Mouse (Mus musculus) liver, postnatal 0 days (tissue): ENCODE data around the gene Nkd2. TPM values are rescaled to one million over a fixed set of nuclear protein-coding genes. Genes with fewer than 3 reads are reported as not detected.

Experiments
- ATAC-seq: fragments of 200-750 bp; cut with Nextera tagmentation; 2 replicates; pipeline ENCODE4 v1.8.0; 2017; ENCODE audit warnings: mild to moderate bottlenecking, moderate library complexity
- DNase-seq: peaks from one replicate; pipeline ENCODE4 v3.0.0-alpha.2; 2016
- H3K27ac ChIP-seq: fragments of 300-500 bp; sonication (generic); 2 replicates; pipeline ENCODE4 v1.5.1; 2014; ENCODE audit warnings: antibody characterized with exemption, moderate library complexity, mild to moderate bottlenecking, low read depth
- H3K27me3 ChIP-seq: fragments of 300-500 bp; sonication (generic); 2 replicates; pipeline ENCODE4 v1.6.1; 2014; ENCODE audit warnings: low read length, control low read depth, mixed read lengths; ENCODE audit not compliant: insufficient read depth
- H3K36me3 ChIP-seq: fragments of 300-500 bp; sonication (generic); replicated peaks from 2 replicates; pipeline ENCODE4 v1.6.1; 2014; ENCODE audit warnings: mild to moderate bottlenecking, control low read depth, low read length, moderate library complexity, mixed read lengths; ENCODE audit not compliant: insufficient read depth
- H3K4me1 ChIP-seq: fragments of 300-500 bp; sonication (generic); 2 replicates; pipeline ENCODE4 v1.6.1; 2014; ENCODE audit warnings: antibody characterized with exemption, mild to moderate bottlenecking, control low read depth; ENCODE audit not compliant: insufficient read depth
- H3K4me2 ChIP-seq: fragments of 300-500 bp; sonication (generic); 2 replicates; pipeline ENCODE4 v1.6.1; 2014; ENCODE audit warnings: low read depth, mild to moderate bottlenecking, low read length, moderate library complexity, mixed read lengths
- H3K4me3 ChIP-seq: fragments of 300-500 bp; sonication (generic); 2 replicates; pipeline ENCODE4 v1.5.1; 2014; ENCODE audit warnings: low read depth, low read length
- H3K9ac ChIP-seq: fragments of 300-500 bp; sonication (generic); replicated peaks from 2 replicates; pipeline ENCODE4 v1.6.1; 2014; ENCODE audit warnings: mild to moderate bottlenecking, moderate library complexity
- H3K9me3 ChIP-seq: fragments of 300-500 bp; sonication (generic); 2 replicates; pipeline ENCODE4 v1.6.1; 2016; ENCODE audit warnings: mild to moderate bottlenecking, control low read depth, low read length, mixed read lengths
- CTCF ChIP-seq: sonication (generic); IDR thresholded peaks from 2 replicates; pipeline ENCODE4 v1.5.1; 2016; ENCODE audit warnings: antibody characterized with exemption, low read depth
- EP300 ChIP-seq: IDR thresholded peaks from 2 replicates; pipeline ENCODE4 v1.6.1; 2016; ENCODE audit warnings: antibody characterized with exemption, low read depth, mild to moderate bottlenecking
- WGBS: fragments of 180-500 bp; shearing (Covaris S2); extraction: QIAGEN DNeasy Blood & Tissue Kit; methylation state at CpG from one replicate; pipeline ENCODE4 v1.1.7; 2014; ENCODE audit not compliant: insufficient replicate concordance; 5-methylcytosine and 5-hydroxymethylcytosine counted together
- polyA plus RNA-seq: library from polyadenylated mRNA; unstranded; fragments of >200 nt; fragmentation: Nextera tagmentation; extraction: Ambion mirVana; gene quantifications from 2 replicates; pipeline ENCODE4 v1.2.1, GENCODE M21; 2015

The Nkd2 gene
- 0.13 and 0.15 TPM in 2 replicates for polyA plus RNA-seq

DNA sequence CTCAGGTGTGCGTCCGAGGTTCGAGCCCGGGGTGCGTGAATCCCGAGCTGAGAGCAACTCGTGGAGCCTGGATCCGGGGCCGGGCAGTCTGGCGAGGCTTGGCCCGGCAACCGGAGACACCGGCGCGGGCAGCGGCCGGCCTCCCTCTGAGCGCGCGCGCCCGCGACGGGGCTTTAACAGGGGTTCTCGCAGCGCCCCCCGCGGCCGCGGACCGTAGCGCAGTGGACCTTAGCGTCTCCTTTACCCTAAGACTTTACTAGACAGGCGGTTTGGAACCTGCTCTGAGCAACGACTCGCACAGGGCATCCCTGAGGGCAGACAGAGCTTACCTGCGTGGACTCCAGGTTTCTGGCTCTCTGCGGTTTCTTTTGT, at the start of gene Nkd2:
Gene Nkd2 (minus strand): TSS at position 167 of the 372 bp plus-strand sequence.
- Histone ChIP-seq H3K27me3 (peaks cover 37% of the 10 kb centered on the region), H3K36me3 (no peaks in the 10 kb centered on the region), H3K9ac (0 out of 2 replicates have a peak within 1 kb of the TSS, but pooled peaks have one; percentile 50), H3K4me2 (peak within 1 kb of the TSS; percentile 83), H3K27ac (no peak within 1 kb of the TSS), H3K4me3 (peak within 1 kb of the TSS; percentile 57), H3K4me1 (peaks cover 8% of the 10 kb centered on the region), H3K9me3 (no peaks in the 10 kb centered on the region)
- peak; percentile 63 for TF ChIP-seq CTCF
- no peak for TF ChIP-seq EP300
- ATAC-seq, result peak; percentile 41; the same call in 1 of the 2 replicates
- DNase-seq, result peak; percentile 80
- 2% methylated on average over 37 of the region's 38 CpGs for WGBS

DNA sequence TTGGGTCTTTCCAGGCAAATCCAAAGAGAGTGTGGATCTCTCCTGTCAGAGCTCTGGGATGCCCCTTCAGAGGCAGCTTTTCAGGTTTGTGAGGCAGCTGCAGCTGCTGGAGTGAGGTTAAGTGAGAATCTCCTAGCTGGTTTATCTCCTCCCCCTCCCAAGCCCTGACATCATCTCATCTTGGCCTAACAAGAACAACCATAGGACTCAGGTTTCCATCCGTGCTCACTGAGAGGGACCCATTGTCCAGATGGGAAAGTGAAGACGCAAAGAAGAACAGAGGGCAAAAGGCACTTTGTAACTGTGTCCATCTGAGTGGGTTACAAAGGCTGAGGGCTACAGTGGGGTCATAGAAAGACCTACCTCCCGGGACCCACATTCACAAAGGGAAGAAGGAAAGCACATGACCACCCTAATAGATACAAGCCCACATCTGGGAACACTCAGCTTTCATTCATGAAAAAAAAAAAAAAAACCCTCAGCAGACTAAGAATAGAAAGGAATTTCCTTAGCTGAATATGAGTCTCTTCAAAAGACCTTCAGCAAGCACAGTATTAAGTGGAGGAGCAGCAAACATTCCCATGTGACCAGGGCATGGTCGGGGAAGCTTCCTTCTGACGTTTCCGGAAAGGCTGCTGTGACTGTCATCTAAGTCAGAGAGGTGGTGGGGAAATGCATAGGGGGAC, 45.2 kb upstream of the Nkd2 start:
- peak; percentile 57 for ATAC-seq
- Histone ChIP-seq H3K4me1 (peaks cover 3% of the 10 kb centered on the region; the same call in 1 of the 2 replicates), H3K4me2 (no peak overlapping the region), H3K36me3 (no peaks in the 10 kb centered on the region), H3K27ac (no peak overlapping the region), H3K9me3 (peaks cover 2% of the 10 kb centered on the region; the same call in 1 of the 2 replicates), H3K9ac (no peak overlapping the region), H3K27me3 (no peaks in the 10 kb centered on the region), H3K4me3 (no peak overlapping the region)
- TF ChIP-seq CTCF, result no peak
- no peak for TF ChIP-seq EP300
- no peak for DNase-seq
- 48% methylated on average over 6 of the region's 6 CpGs for WGBS

DNA sequence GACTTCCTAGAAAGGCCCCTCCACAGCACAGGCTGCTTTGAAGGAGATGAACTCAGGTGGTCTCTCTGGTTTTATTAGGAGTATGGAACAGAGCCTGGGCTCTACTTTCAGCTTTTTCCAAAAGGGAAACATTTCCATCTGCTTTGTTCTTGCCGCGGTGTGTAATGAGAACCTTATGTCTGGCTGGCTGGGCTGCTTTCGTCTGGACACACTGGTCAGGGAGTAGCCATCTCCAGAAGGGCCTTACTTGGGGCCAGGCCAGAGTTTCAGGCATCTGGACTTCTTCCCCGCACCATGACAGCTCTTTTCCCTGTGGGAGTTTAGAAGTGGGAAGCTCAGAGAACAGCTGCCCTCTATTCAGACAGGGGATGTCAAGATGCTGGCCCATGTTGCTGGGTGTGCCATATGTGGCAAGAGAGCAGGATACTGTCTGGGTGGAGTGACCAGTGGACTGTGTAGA, 40.0 kb upstream of the Nkd2 start:
- H3K4me2 ChIP-seq, result no peak overlapping the region
- H3K9me3 ChIP-seq, result no peaks in the 10 kb centered on the region
- ATAC-seq, result no peak
- H3K4me1 ChIP-seq, result peaks cover 1% of the 10 kb centered on the region; the same call in 1 of the 2 replicates
- no peak overlapping the region for H3K4me3 ChIP-seq
- TF ChIP-seq CTCF (no peak), EP300 (no peak)
- H3K9ac ChIP-seq, result no peak overlapping the region
- WGBS, result 86% methylated on average over 4 of the region's 4 CpGs
- no peak for DNase-seq
- no peaks in the 10 kb centered on the region for H3K36me3 ChIP-seq
- no peaks in the 10 kb centered on the region for H3K27me3 ChIP-seq
- no peak overlapping the region for H3K27ac ChIP-seq

DNA sequence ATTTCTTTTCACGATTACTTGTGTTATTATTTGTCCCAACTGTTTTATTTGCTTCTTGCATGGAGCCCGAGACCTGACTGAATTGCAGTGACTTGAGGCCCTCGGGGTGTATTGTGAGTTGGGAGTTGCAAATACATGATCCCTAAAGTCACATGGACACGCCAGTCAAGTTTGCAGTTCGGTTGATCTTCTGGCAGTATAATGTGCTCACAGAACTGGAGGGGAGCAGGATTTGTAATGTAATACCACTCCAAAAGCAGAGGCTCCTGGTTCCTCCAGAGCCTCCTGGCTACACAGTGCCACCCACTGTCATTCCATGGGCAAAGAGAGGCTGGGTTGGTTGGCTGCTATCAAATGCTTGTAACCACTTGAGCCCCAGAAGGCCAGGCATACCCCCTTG, 39.2 kb upstream of the Nkd2 start:
- DNase-seq, result no peak

DNA sequence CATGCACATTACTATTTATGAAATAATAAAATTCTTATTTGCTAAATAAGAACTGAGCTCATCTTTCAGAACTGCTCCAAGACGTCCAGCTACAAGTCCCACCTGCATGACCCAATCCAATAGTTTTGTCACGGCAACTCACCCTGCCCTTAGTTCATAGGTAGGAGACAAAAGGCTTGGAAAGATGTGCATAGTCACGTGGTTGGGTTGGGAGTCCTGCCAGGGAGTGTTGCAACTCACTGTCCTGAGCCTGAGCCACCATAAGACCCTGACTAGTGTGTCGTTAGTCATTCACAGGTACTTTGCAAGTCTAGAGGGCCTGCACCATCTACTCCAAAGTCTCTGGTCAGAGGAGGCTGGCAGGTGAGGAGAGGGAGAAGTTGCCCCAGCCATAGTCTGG, 38.6 kb upstream of the Nkd2 start:
- TF ChIP-seq CTCF (no peak), EP300 (no peak)
- 46% methylated on average over 4 of the region's 4 CpGs for WGBS
- H3K27ac ChIP-seq, result no peak overlapping the region
- no peaks in the 10 kb centered on the region for H3K36me3 ChIP-seq
- H3K4me3 ChIP-seq, result no peak overlapping the region
- no peak overlapping the region for H3K9ac ChIP-seq
- DNase-seq (peak; percentile 69), ATAC-seq (peak; percentile 58; the same call in 1 of the 2 replicates)
- H3K4me2 ChIP-seq, result no peak overlapping the region
- H3K27me3 ChIP-seq, result no peaks in the 10 kb centered on the region
- H3K9me3 ChIP-seq, result no peaks in the 10 kb centered on the region
- no peaks in the 10 kb centered on the region for H3K4me1 ChIP-seq

More for the DNA sequence above, 39.2 kb upstream of the Nkd2 start:
- Histone ChIP-seq H3K9me3 (no peaks in the 10 kb centered on the region), H3K9ac (no peak overlapping the region), H3K27ac (no peak overlapping the region), H3K4me3 (no peak overlapping the region), H3K27me3 (no peaks in the 10 kb centered on the region), H3K4me2 (no peak overlapping the region), H3K36me3 (no peaks in the 10 kb centered on the region), H3K4me1 (no peaks in the 10 kb centered on the region)
- TF ChIP-seq CTCF (no peak), EP300 (no peak)
- ATAC-seq, result no peak
- 77% methylated on average over 5 of the region's 5 CpGs for WGBS

DNA sequence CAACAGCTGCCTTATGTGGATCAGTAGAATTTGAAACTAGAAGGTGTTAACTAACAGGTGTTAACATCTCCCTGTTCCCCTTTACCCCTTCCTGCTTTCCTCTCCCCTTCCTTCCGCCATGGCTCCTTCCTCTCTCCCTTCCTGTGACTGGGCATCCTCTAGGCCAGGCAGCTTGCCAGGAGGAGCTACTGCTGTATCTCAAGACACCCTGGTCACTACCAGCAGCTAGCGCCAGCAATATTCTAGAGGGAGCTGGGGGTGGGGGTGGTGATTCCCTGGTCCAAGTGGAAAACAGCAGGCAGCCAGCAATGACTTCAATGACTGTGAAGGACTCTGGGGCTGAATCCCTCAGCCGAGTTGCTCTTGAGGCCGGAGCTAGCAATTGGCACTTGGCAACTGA, 38.2 kb upstream of the Nkd2 start:
- H3K4me2 ChIP-seq, result no peak overlapping the region
- WGBS, result 68% methylated on average over 4 of the region's 4 CpGs
- DNase-seq, result no peak
- no peaks in the 10 kb centered on the region for H3K4me1 ChIP-seq
- H3K27ac ChIP-seq, result no peak overlapping the region
- no peak overlapping the region for H3K9ac ChIP-seq
- no peaks in the 10 kb centered on the region for H3K27me3 ChIP-seq
- H3K36me3 ChIP-seq, result no peaks in the 10 kb centered on the region
- ATAC-seq, result no peak
- no peaks in the 10 kb centered on the region for H3K9me3 ChIP-seq
- no peak overlapping the region for H3K4me3 ChIP-seq
- TF ChIP-seq EP300 (no peak), CTCF (no peak)
